In the genomic region with DNA sequence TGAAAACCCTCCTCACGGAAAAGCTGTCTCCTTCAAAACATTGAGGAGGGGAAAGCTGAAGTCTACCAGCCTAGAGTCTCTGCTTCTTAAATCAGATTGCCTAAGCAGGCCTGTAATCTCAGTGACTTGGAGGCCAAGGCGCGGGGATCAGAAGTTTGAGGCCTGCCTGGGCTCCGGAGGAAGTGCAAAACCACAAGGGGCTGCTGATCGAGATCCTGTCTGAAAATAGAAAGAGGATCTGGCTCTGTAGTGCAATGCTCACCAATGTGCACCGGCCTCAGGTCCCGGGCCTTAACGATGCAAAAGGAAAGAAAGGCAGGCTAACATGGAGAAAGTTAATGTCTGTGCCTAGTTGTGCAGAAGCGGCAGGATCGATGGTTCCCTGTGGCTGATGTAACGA, we compare ENCODE assay signal across 10 mouse cellular contexts. TPM values are rescaled to one million over a fixed set of nuclear protein-coding genes. Genes with fewer than 3 reads are reported as not detected.
A peak's percentile ranks its signal among the peaks of the same experiment; 100 is the strongest.
DNase-seq lines count a peak whose midpoint lies in the region; TF ChIP-seq lines count a peak whose summit lies in the region.
"Had no signal": no experiment of that assay in that cellular context is flagged by ENCODE, and none has a peak within 500 bp of the region (broad histone marks: within the 10 kb centered on the region; RNA-seq: fewer than 3 reads in every experiment).

No protein-coding gene starts in this region.

- TF ChIP-seq POLR2A in kidney, adult 2 months (IDR thresholded peaks at IDR 0.05; ENCODE audit: low read depth, low read length) = no peak
- no peak for TF ChIP-seq POLR2A in MEL (IDR thresholded peaks at IDR 0.05; ENCODE audit: control insufficient read depth in 1 of 2, insufficient read depth in 1 of 2, low read depth in 1 of 2, low read length in 2 of 2, poor library complexity in 1 of 2)

- no peak overlapping the region for H3K4me3 ChIP-seq in kidney, adult 2 months (ENCODE audit: insufficient read depth, low read depth, low read length)
- no peak overlapping the region for H3K4me3 ChIP-seq in MEL (ENCODE audit: control insufficient read depth in 1 of 2, insufficient read depth in 1 of 2, low read depth in 2 of 2, low read length in 2 of 2)
- H3K4me3 ChIP-seq: forebrain, embryonic 13.5 days had no signal

- H3K27me3 ChIP-seq in kidney, adult 2 months (replicated peaks; ENCODE audit: control insufficient read depth, insufficient read depth, low read length) = no peaks in the 10 kb centered on the region
- H3K27me3 ChIP-seq in MEL (ENCODE audit: control insufficient read depth in 1 of 2, insufficient read depth in 2 of 2, low read length in 2 of 2) = 0 out of 4 replicates have a peak, but pooled peaks cover 0 to 1% of the 10 kb centered on the region in 2 experiments
- H3K27me3 ChIP-seq: forebrain, embryonic 13.5 days had no signal

- peak in 1 of 2 experiments; percentile 18; a peak in 1 of 4 replicates for TF ChIP-seq EP300 in MEL (IDR thresholded peaks at IDR 0.05; ENCODE audit: low read depth in 1 of 2, low read length in 2 of 2)

- H3K9ac ChIP-seq in MEL (ENCODE audit: control insufficient read depth, low read depth, low read length, poor library complexity, severe bottlenecking) = no peak overlapping the region
- H3K9ac ChIP-seq: forebrain, embryonic 13.5 days had no signal

- no peak for TF ChIP-seq CTCF in kidney, adult 2 months (conservative IDR thresholded peaks at IDR 0.05; ENCODE audit: insufficient read depth, insufficient read length, low read depth, low read length)
- TF ChIP-seq CTCF in MEL (IDR thresholded peaks at IDR 0.05 in 2 of 3, conservative IDR thresholded peaks at IDR 0.05 in 1 of 3; ENCODE audit: control insufficient read depth in 1 of 3, insufficient read depth in 1 of 3, low read depth in 2 of 3, low read length in 3 of 3, poor library complexity in 1 of 3, severe bottlenecking in 1 of 3) = no peak

- H3K36me3 ChIP-seq in kidney, adult 2 months (ENCODE audit: control insufficient read depth, insufficient read depth, low read length) = no peaks in the 10 kb centered on the region
- no peaks in the 10 kb centered on the region for H3K36me3 ChIP-seq in MEL (ENCODE audit: control insufficient read depth in 1 of 2, insufficient read depth in 2 of 2, low read length in 2 of 2)

- H3K79me2 ChIP-seq in MEL (ENCODE audit: control insufficient read depth, insufficient read depth, low read length, poor library complexity) = no peaks in the 10 kb centered on the region

- WGBS in kidney, adult 2 months = 65% methylated on average over 11 of the region's 11 CpGs

- H3K27ac ChIP-seq in kidney, adult 2 months (ENCODE audit: insufficient read depth, low read depth, low read length) = peak overlapping the region; percentile 10; the same call in 1 of the 2 replicates
- H3K27ac ChIP-seq in MEL (ENCODE audit: control insufficient read depth, low read depth, low read length) = no peak overlapping the region
- H3K27ac ChIP-seq: forebrain, embryonic 13.5 days had no signal

- TF ChIP-seq RAD21 in MEL (IDR thresholded peaks at IDR 0.05; ENCODE audit: low read depth, low read length) = no peak

- H3K9me3 ChIP-seq in MEL (replicated peaks; ENCODE audit: insufficient read depth, low read length) = no peaks in the 10 kb centered on the region
- H3K9me3 ChIP-seq: forebrain, embryonic 13.5 days had no signal

- peaks cover 29% of the 10 kb centered on the region for H3K4me1 ChIP-seq in kidney, adult 2 months (ENCODE audit: control insufficient read depth, insufficient read depth, low read length)
- H3K4me1 ChIP-seq in MEL (ENCODE audit: control insufficient read depth in 1 of 2, insufficient read depth in 2 of 2, low read length in 2 of 2) = 0 out of 4 replicates have a peak, but pooled peaks cover 0 to 4% of the 10 kb centered on the region in 2 experiments
- H3K4me1 ChIP-seq: forebrain, embryonic 13.5 days had no signal

- DNase-seq in kidney, adult 2 months = no peak
- no peak for DNase-seq in kidney, adult 9 months
- peak; percentile 51 for DNase-seq in MEL (ENCODE audit: low read depth, low spot score)
- DNase-seq in lung, postnatal 25 days (ENCODE audit: low spot score) = peak; percentile 60
- peak; percentile 69 to 75 for DNase-seq in spleen, postnatal 4 days (ENCODE audit: low spot score in 2 of 2)
- DNase-seq in retina, embryonic 14.5 days (ENCODE audit: low spot score) = no peak
- no peak for DNase-seq in frontal cortex, postnatal 25 days (ENCODE audit: low spot score in 2 of 2)
- DNase-seq in urinary bladder, postnatal 10 days (ENCODE audit: low spot score) = no peak
- DNase-seq: right cerebral cortex, postnatal 14 days had no signal

TF ChIP-seq in MEL, 35 proteins besides CTCF, POLR2A, EP300 and RAD21:
- no peak for TF ChIP-seq TCF12 (IDR thresholded peaks at IDR 0.05; ENCODE audit: low read depth, low read length)
- peak; percentile 90 for TF ChIP-seq RCOR1 (IDR thresholded peaks at IDR 0.05; ENCODE audit: low read depth, low read length)
- no peak for TF ChIP-seq USF1 (IDR thresholded peaks at IDR 0.05; ENCODE audit: low read depth, low read length)
- TF ChIP-seq MXI1 (IDR thresholded peaks at IDR 0.05; ENCODE audit: low read depth, low read length) = no peak
- no peak for TF ChIP-seq USF2 (IDR thresholded peaks at IDR 0.05; ENCODE audit: borderline replicate concordance in 1 of 2, insufficient read depth in 1 of 2, low read depth in 1 of 2, low read length in 2 of 2)
- TF ChIP-seq NRF1 (IDR thresholded peaks at IDR 0.05; ENCODE audit: insufficient read depth, low read depth, low read length, poor library complexity, severe bottlenecking) = no peak
- no peak for TF ChIP-seq MAFK (IDR thresholded peaks at IDR 0.05; ENCODE audit: borderline replicate concordance, low read depth, low read length)
- TF ChIP-seq ZNF384 (IDR thresholded peaks at IDR 0.05; ENCODE audit: low read depth, low read length) = no peak
- no peak for TF ChIP-seq ELF1 (IDR thresholded peaks at IDR 0.05; ENCODE audit: low read depth, low read length)
- TF ChIP-seq E2F4 (IDR thresholded peaks at IDR 0.05; ENCODE audit: borderline replicate concordance, low read depth, low read length) = no peak
- TF ChIP-seq MYC (IDR thresholded peaks at IDR 0.05; ENCODE audit: low read depth, low read length) = no peak
- TF ChIP-seq CHD1 (IDR thresholded peaks at IDR 0.05; ENCODE audit: low read depth, low read length) = no peak
- TF ChIP-seq ETS1 (IDR thresholded peaks at IDR 0.05; ENCODE audit: low read depth, low read length) = 0 out of 2 replicates have a peak, but pooled peaks have one; percentile 18
- TF ChIP-seq SMC3 (IDR thresholded peaks at IDR 0.05; ENCODE audit: low read depth, low read length) = no peak
- TF ChIP-seq MYB (IDR thresholded peaks at IDR 0.05; ENCODE audit: low read depth, low read length) = no peak
- no peak for TF ChIP-seq ZMIZ1 (IDR thresholded peaks at IDR 0.05; ENCODE audit: low read depth, low read length)
- TF ChIP-seq TAL1 (IDR thresholded peaks at IDR 0.05; ENCODE audit: low read length) = no peak
- peak; percentile 69; the same call in 1 of the 2 replicates for TF ChIP-seq MEF2A (IDR thresholded peaks at IDR 0.05; ENCODE audit: extremely low read depth, insufficient replicate concordance, low read depth, low read length, poor library complexity, severe bottlenecking)
- no peak for TF ChIP-seq MAZ (IDR thresholded peaks at IDR 0.05; ENCODE audit: low read depth, low read length)
- no peak for TF ChIP-seq GABPA (IDR thresholded peaks at IDR 0.05; ENCODE audit: low read depth, low read length)
- TF ChIP-seq POLR2AphosphoS2 (IDR thresholded peaks at IDR 0.05; ENCODE audit: low read length) = no peak
- no peak for TF ChIP-seq SIN3A (IDR thresholded peaks at IDR 0.05; ENCODE audit: low read length)
- TF ChIP-seq CHD2 (IDR thresholded peaks at IDR 0.05; ENCODE audit: low read length) = no peak

RNA-seq across cellular contexts. Expression of a gene that starts 48.6 kb away (rescaled TPM):
- polyA plus RNA-seq in kidney, adult 2 months (2012; rRNA removed) = 32.1 and 36.0 TPM in 2 replicates
- 3.1 and 4.1 TPM in 2 replicates for total RNA-seq in MEL (2012; rRNA removed)
- 1 to 10 TPM in 1 of 2 experiments, not detected in 1; 7.6 TPM for polyA plus RNA-seq in MEL (2012; ENCODE audit: insufficient read depth in 1 of 2, insufficient read length in 2 of 2, low read depth in 1 of 2, low replicate concordance in 2 of 2, missing spikeins in 1 of 2)

Comparison
In these comparisons a context has a peak if more than half of its experiments do, and no peak if none do; other contexts are left out.
1. DNase-seq: peak in MEL (single experiment), lung, postnatal 25 days (single experiment) and spleen, postnatal 4 days (2 of 2); none in kidney, adult 2 months (single experiment), kidney, adult 9 months (single experiment), retina, embryonic 14.5 days (single experiment), frontal cortex, postnatal 25 days (0 of 2) and urinary bladder, postnatal 10 days (single experiment).